Mouse (Mus musculus) heart, adult 2 months (tissue): ENCODE data around the gene Dgkq. TPM values are rescaled to one million over a fixed set of nuclear protein-coding genes. Genes with fewer than 3 reads are reported as not detected.

Experiments used
- DNase-seq, 2 experiments: peaks; one replicate each; pipeline ENCODE4 v3.0.0; 2021
- H3K27ac ChIP-seq: fragments of 200-600 bp; 2 replicates; pipeline ENCODE4 v1.8.1; 2022
- H3K27me3 ChIP-seq: fragments of 200-500 bp; 2 replicates; pipeline ENCODE4 v1.6.1; 2012; ENCODE audit warnings: mild to moderate bottlenecking, low read length, inconsistent platforms, mixed read lengths; ENCODE audit not compliant: control insufficient read depth, insufficient read depth
- H3K36me3 ChIP-seq: fragments of 200-500 bp; 2 replicates; pipeline ENCODE4 v1.6.1; 2012; ENCODE audit warnings: low read length, inconsistent platforms; ENCODE audit not compliant: control insufficient read depth, insufficient read depth
- H3K4me1 ChIP-seq: fragments of 200-500 bp; 2 replicates; pipeline ENCODE4 v1.6.1; 2011; ENCODE audit warnings: low read length; ENCODE audit not compliant: control insufficient read depth, insufficient read depth
- H3K4me3 ChIP-seq: fragments of 200-600 bp; 2 replicates; pipeline ENCODE4 v1.8.1; 2022
- H3K79me2 ChIP-seq: fragments of 200-500 bp; replicated peaks from 2 replicates; pipeline ENCODE4 v1.6.1; 2012; ENCODE audit warnings: mild to moderate bottlenecking, inconsistent platforms, low read length, moderate library complexity, mixed read lengths; ENCODE audit not compliant: control insufficient read depth, insufficient read depth
- H3K9ac ChIP-seq: fragments of 200-500 bp; 2 replicates; pipeline ENCODE4 v1.6.1; 2012; ENCODE audit warnings: low read depth, mild to moderate bottlenecking, control low read depth, inconsistent platforms, low read length, mixed read lengths
- CTCF ChIP-seq: fragments of 200-600 bp; IDR thresholded peaks from 2 replicates; pipeline ENCODE4 v1.8.1; 2022; ENCODE audit warnings: antibody characterized with exemption, mild to moderate bottlenecking, moderate library complexity
- EP300 ChIP-seq: fragments of 200-500 bp; IDR thresholded peaks from 2 replicates; pipeline ENCODE4 v1.6.1; 2011; ENCODE audit warnings: low read depth, low read length, control low read depth; ENCODE audit not compliant: insufficient read depth
- POLR2A ChIP-seq: fragments of 200-500 bp; IDR thresholded peaks from 2 replicates; pipeline ENCODE4 v1.6.1; 2011; ENCODE audit warnings: mild to moderate bottlenecking, low read depth, low read length, control low read depth; ENCODE audit not compliant: insufficient read depth
- WGBS: fragments of 180-500 bp; shearing (Covaris S2); methylation state at CpG from one replicate; pipeline ENCODE4 v1.1.7; 2018; 5-methylcytosine and 5-hydroxymethylcytosine counted together
- intact Hi-C: fragments of 180-260 bp; cut with DNase I; formaldehyde crosslinking; loops from one replicate; pipeline ENCODE4 v1.15.1; 2025
- polyA plus RNA-seq: library from polyadenylated mRNA; depleted of rRNA; stranded (reverse); fragments of >200 nt; gene quantifications from 2 replicates; pipeline ENCODE4 v1.2.3, GENCODE M21; 2012
- total RNA-seq, 2 experiments: library from RNA; stranded (reverse); gene quantifications; 2 replicates each; pipeline ENCODE4 v1.2.3; 2021

Gene Dgkq
- total and polyA plus RNA-seq, 3 experiments = 5.0 to 9.2 (median 6.6) TPM

- under 1% methylated on average over 43 of the region's 43 CpGs for WGBS
These were observed 24.4 kb upstream of the Dgkq start for GRCm38 (mm10) chr5:108693872-108694288.

GRCm38 (mm10) chr5:108692271-108692670 lies 22.8 kb upstream of the Dgkq start, which contains the start of gene Fgfrl1:
Gene Fgfrl1 (plus strand): TSS chr5:108692382.
- H3K27ac ChIP-seq = no peak within 1 kb of the TSS
- no peaks in the 10 kb centered on the region for H3K36me3 ChIP-seq
- 0 out of 2 replicates have a peak within 1 kb of the TSS, but pooled peaks have one; percentile 23 for H3K9ac ChIP-seq
- peak within 1 kb of the TSS; percentile 51 for H3K4me3 ChIP-seq
- H3K27me3 ChIP-seq = no peaks in the 10 kb centered on the region
- intact Hi-C loops = loop anchor here (1.0 to 2.0 kb wide), 3 partner anchors 15 to 63 kb away; partner anchors contain the start of genes Gak and Tmem175
- DNase-seq = peak; percentile 69 to 77
- WGBS = 2% methylated on average over 18 of the region's 18 CpGs
- peak; percentile 62 for TF ChIP-seq CTCF
- no peak for TF ChIP-seq EP300
- H3K4me1 ChIP-seq = peaks cover 5% of the 10 kb centered on the region
- no peaks in the 10 kb centered on the region for H3K79me2 ChIP-seq

More at GRCm38 (mm10) chr5:108693872-108694288, 24.4 kb upstream of the Dgkq start:
- no peaks in the 10 kb centered on the region for H3K36me3 ChIP-seq
- no peak overlapping the region; the same call in 1 of the 2 replicates for H3K27ac ChIP-seq
- H3K79me2 ChIP-seq = no peaks in the 10 kb centered on the region
- no peaks in the 10 kb centered on the region for H3K27me3 ChIP-seq
- H3K4me1 ChIP-seq = peaks cover 5% of the 10 kb centered on the region
- peak; percentile 88 to 91 for DNase-seq
- TF ChIP-seq POLR2A = no peak
- TF ChIP-seq CTCF = no peak
- TF ChIP-seq EP300 = no peak
- H3K4me3 ChIP-seq = peak overlapping the region; percentile 75
- H3K9ac ChIP-seq = peak overlapping the region; percentile 92
- intact Hi-C loops = loop anchor here (2.0 kb wide), 2 partner anchors 17 to 65 kb away; partner anchors contain the start of genes Gak and Tmem175

- intact Hi-C loops = no loop called here
- Histone ChIP-seq H3K36me3 (no peaks in the 10 kb centered on the region), H3K9ac (no peak overlapping the region), H3K4me1 (peaks cover 5% of the 10 kb centered on the region), H3K27ac (no peak overlapping the region), H3K27me3 (no peaks in the 10 kb centered on the region), H3K4me3 (no peak overlapping the region), H3K79me2 (no peaks in the 10 kb centered on the region)
- 70% methylated on average over 4 of the region's 4 CpGs for WGBS
- TF ChIP-seq EP300 (no peak), POLR2A (no peak), CTCF (peak; percentile 49)
- DNase-seq = no peak
These were observed 21.7 kb upstream of the Dgkq start for GRCm38 (mm10) chr5:108691152-108691551.

DNA sequence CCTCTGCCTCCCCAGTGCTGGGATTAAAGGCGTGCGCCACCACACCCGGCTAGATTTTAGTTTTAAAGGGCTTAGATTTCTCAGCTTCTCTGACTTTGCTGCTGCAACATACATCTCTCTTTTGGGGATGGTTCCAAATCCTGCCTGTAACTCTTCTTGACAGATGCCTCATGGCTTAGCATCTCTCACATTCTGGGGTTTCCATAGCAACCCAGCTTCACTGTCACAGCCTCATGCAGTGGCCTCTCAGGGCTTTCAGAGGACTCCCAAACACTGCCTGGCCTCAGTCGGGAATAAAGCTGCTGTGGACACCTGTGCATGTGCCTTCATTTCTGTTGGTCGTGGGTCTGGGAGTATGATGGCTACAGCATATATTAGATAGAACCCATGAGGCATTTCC lies 19.6 kb upstream of the Dgkq start:
- intact Hi-C loops = no loop called here
- Histone ChIP-seq H3K27me3 (no peaks in the 10 kb centered on the region), H3K4me3 (no peak overlapping the region), H3K4me1 (peaks cover 5% of the 10 kb centered on the region), H3K27ac (no peak overlapping the region), H3K9ac (no peak overlapping the region), H3K36me3 (no peaks in the 10 kb centered on the region), H3K79me2 (no peaks in the 10 kb centered on the region)
- WGBS = 75% methylated on average over 5 of the region's 5 CpGs
- TF ChIP-seq POLR2A (no peak), CTCF (no peak), EP300 (no peak)
- no peak for DNase-seq

DNA sequence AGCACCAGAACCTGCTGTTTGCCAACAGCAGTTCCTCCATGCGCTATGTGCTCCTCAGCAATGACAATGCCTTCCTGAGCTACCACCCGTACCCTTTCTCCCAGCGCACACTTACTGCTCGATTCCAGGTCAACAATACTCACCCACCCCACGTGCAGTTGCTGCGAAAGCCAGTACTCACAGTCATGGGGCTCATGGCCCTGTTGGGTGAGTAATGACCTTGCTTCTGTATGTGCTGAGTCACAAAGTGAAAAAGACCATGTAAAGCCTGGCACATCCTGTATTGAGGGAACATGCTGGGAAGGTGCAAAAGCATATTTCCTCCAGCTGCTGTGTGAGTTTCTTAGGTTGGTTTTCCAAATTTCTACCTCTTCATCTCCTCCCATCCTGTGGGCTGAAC lies 11.4 kb upstream of the Dgkq start:
- intact Hi-C loops = no loop called here
- Histone ChIP-seq H3K36me3 (no peaks in the 10 kb centered on the region), H3K9ac (no peak overlapping the region), H3K27ac (no peak overlapping the region), H3K4me3 (no peak overlapping the region), H3K4me1 (peaks cover 2% of the 10 kb centered on the region; the same call in 1 of the 2 replicates), H3K79me2 (no peaks in the 10 kb centered on the region), H3K27me3 (no peaks in the 10 kb centered on the region)
- no peak for DNase-seq
- TF ChIP-seq POLR2A = no peak
- TF ChIP-seq EP300 = no peak
- TF ChIP-seq CTCF = no peak
- 93% methylated on average over 6 of the region's 6 CpGs for WGBS

GRCm38 (mm10) chr5:108679909-108680308 lies 10.4 kb upstream of the Dgkq start:
- TF ChIP-seq CTCF = peak; percentile 51
- TF ChIP-seq EP300 = no peak
- no peak for TF ChIP-seq POLR2A

More at GRCm38 (mm10) chr5:108679909-108680308, 10.4 kb upstream of the Dgkq start:
- 54% methylated on average over 3 of the region's 3 CpGs for WGBS
- Histone ChIP-seq H3K4me1 (peaks cover 2% of the 10 kb centered on the region; the same call in 1 of the 2 replicates), H3K36me3 (no peaks in the 10 kb centered on the region), H3K27ac (no peak overlapping the region), H3K27me3 (no peaks in the 10 kb centered on the region), H3K79me2 (no peaks in the 10 kb centered on the region), H3K9ac (no peak overlapping the region), H3K4me3 (no peak overlapping the region)
- no peak for DNase-seq
- intact Hi-C loops = no loop called here
